Mouse (Mus musculus): ENCODE measurements around the gene Tmem104. TPM values are rescaled to one million over a fixed set of nuclear protein-coding genes. Genes with fewer than 3 reads are reported as not detected.
A peak's percentile ranks its signal among the peaks of the same experiment; 100 is the strongest.

Tmem104 gene
- polyA plus RNA-seq, 1 experiment from 2014 or later = 10.7 TPM

DNA sequence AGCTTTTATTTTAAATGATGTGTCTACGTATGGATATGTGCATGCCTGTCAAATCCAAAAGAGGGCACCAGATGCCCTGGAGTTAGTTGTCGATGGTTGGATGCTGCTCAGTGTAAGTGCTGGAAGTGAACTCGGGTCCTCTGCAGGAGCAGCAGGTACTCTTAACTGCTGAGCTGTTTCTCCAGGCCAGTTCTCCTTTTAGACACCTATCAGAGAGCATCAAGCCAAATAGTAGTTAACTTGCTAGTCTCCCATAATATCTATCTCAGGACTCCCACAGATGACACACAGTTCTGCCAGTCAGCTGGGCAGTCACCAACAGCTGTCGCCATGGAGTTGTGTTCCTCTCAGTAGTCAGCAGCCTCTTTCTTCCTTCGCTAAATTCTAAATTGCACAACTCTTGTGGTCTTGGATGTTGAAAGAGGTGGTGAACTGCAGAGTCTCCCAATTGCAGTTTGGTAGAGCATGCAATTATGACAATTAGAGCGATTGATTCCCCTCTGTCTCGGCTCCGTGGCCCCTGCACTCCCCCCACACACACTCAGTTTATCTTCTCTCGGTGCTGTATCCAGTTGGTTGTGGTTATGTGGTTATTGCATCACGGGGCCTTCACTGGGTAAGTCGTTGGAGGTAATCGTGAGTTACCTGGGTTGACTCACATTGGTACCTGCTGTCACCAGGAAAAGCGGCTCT lies 1.4 kb downstream of the Tmem104 start:
- H3K4me3 ChIP-seq (replicated peaks; ENCODE audit: low read length) = no peak overlapping the region; the same call in 1 of the 2 replicates
- H3K27ac ChIP-seq = no peak overlapping the region
- ATAC-seq (ENCODE audit: low FRiP score) = no peak
- no peaks in the 10 kb centered on the region for H3K9me3 ChIP-seq (ENCODE audit: control insufficient read depth, low read length)
- WGBS = 90% methylated on average over 13 of the region's 13 CpGs
- no peak overlapping the region for H3K4me2 ChIP-seq (replicated peaks)
- H3K36me3 ChIP-seq (replicated peaks; ENCODE audit: control insufficient read depth, insufficient read depth) = peaks cover 25% of the 10 kb centered on the region
- H3K4me1 ChIP-seq (replicated peaks; ENCODE audit: control insufficient read depth, insufficient read depth, low read length) = peaks cover 16% of the 10 kb centered on the region
- DNase-seq (ENCODE audit: low spot score) = no peak
- no peak overlapping the region for H3K9ac ChIP-seq
- H3K27me3 ChIP-seq (ENCODE audit: control insufficient read depth, insufficient read depth, low read length) = no peaks in the 10 kb centered on the region

- H3K27ac ChIP-seq = no peak overlapping the region
- no peak overlapping the region for H3K9ac ChIP-seq
- peaks cover 16% of the 10 kb centered on the region for H3K4me1 ChIP-seq (replicated peaks; ENCODE audit: control insufficient read depth, insufficient read depth, low read length)
- ATAC-seq (ENCODE audit: low FRiP score) = no peak
- H3K27me3 ChIP-seq (ENCODE audit: control insufficient read depth, insufficient read depth, low read length) = no peaks in the 10 kb centered on the region
- H3K9me3 ChIP-seq (ENCODE audit: control insufficient read depth, low read length) = no peaks in the 10 kb centered on the region
- peaks cover 25% of the 10 kb centered on the region for H3K36me3 ChIP-seq (replicated peaks; ENCODE audit: control insufficient read depth, insufficient read depth)
- no peak overlapping the region for H3K4me3 ChIP-seq (replicated peaks; ENCODE audit: low read length)
- no peak for DNase-seq (ENCODE audit: low spot score)
- 95% methylated on average over 6 of the region's 6 CpGs for WGBS
- H3K4me2 ChIP-seq (replicated peaks) = no peak overlapping the region
Observed at GRCm38 (mm10) chr11:115189304-115189703, 2.0 kb downstream of the Tmem104 start.

DNA sequence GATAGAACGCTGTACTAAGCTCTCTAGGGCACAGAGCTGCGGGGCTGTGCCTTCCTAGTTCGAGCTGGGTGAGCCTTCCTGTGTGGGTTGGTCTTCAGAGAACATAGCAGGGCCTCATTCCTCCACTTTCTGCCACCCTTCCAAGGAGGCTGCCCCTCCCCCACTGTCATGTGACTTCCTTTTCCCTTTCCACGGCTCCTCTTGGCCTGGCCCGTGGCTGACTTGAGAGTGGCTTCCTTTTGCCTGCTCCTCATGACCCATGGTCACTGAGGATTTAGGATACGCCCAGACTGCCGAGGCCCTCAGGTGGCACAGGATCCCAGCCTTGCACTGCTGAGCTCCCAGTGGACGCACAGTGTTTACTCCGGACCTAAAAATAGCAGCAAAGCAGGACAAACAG lies 4.9 kb downstream of the Tmem104 start:
- Histone ChIP-seq H3K9ac (no peak overlapping the region), H3K9me3 (ENCODE audit: control insufficient read depth, low read length) (no peaks in the 10 kb centered on the region), H3K27me3 (ENCODE audit: control insufficient read depth, insufficient read depth, low read length) (no peaks in the 10 kb centered on the region), H3K4me3 (replicated peaks; ENCODE audit: low read length) (no peak overlapping the region), H3K27ac (no peak overlapping the region), H3K36me3 (replicated peaks; ENCODE audit: control insufficient read depth, insufficient read depth) (peaks cover 33% of the 10 kb centered on the region), H3K4me2 (replicated peaks) (no peak overlapping the region), H3K4me1 (replicated peaks; ENCODE audit: control insufficient read depth, insufficient read depth, low read length) (peaks cover 7% of the 10 kb centered on the region)
- DNase-seq (ENCODE audit: low spot score) (no peak), ATAC-seq (ENCODE audit: low FRiP score) (no peak)
- 74% methylated on average over 9 of the region's 9 CpGs for WGBS

DNA sequence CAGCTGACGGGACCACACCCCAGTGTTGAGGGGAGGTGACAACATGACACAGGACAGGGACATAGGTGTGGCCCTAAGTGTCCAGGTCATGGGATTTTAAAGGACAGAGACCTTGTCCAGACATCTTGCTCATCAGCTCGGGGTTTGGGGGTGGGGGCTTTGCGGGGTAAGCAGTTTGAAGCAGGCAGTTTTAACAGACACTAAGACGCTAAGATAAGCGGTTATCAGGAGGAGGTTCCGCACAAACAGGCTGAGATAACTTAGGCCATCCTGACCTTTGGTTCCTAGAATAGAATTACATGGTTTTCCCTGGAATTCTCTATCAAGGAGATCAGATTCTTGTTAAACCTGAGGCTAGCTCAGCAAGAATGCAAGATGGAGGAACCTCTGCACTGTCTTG lies 7.4 kb downstream of the Tmem104 start:
- Histone ChIP-seq H3K9ac (no peak overlapping the region), H3K4me3 (replicated peaks; ENCODE audit: low read length) (no peak overlapping the region), H3K4me2 (replicated peaks) (no peak overlapping the region), H3K4me1 (replicated peaks; ENCODE audit: control insufficient read depth, insufficient read depth, low read length) (no peaks in the 10 kb centered on the region), H3K36me3 (replicated peaks; ENCODE audit: control insufficient read depth, insufficient read depth) (peaks cover 39% of the 10 kb centered on the region), H3K27ac (no peak overlapping the region), H3K27me3 (ENCODE audit: control insufficient read depth, insufficient read depth, low read length) (no peaks in the 10 kb centered on the region), H3K9me3 (ENCODE audit: control insufficient read depth, low read length) (no peaks in the 10 kb centered on the region)
- DNase-seq (ENCODE audit: low spot score) (no peak), ATAC-seq (ENCODE audit: low FRiP score) (no peak)
- WGBS = 92% methylated on average over 6 of the region's 6 CpGs

- 94% methylated on average over 5 of the region's 5 CpGs for WGBS
Observed at GRCm38 (mm10) chr11:115195933-115196332, 8.6 kb downstream of the Tmem104 start.

DNA sequence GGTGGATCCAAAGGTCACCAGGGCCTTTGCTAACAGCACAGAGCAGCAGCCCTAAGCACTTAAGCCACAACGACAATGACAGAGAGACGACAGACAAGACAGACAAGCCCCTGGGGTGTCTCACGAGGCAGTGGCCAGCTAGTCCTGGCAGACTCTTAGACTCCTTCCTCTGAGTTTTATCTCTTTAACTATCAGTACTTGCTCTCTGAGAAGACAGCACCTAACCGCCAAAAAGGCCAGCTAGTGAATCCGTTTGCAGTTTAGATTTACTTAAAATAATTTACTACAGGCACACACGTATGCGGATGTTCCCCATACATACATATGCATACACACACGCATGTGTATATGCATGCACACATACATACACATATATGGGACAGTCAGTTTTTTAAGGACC lies 10.3 kb downstream of the Tmem104 start:
- Histone ChIP-seq H3K4me2 (replicated peaks) (no peak overlapping the region), H3K36me3 (replicated peaks; ENCODE audit: control insufficient read depth, insufficient read depth) (peaks cover 35% of the 10 kb centered on the region), H3K9ac (no peak overlapping the region), H3K4me3 (replicated peaks; ENCODE audit: low read length) (no peak overlapping the region), H3K27me3 (ENCODE audit: control insufficient read depth, insufficient read depth, low read length) (no peaks in the 10 kb centered on the region), H3K4me1 (replicated peaks; ENCODE audit: control insufficient read depth, insufficient read depth, low read length) (no peaks in the 10 kb centered on the region), H3K27ac (no peak overlapping the region), H3K9me3 (ENCODE audit: control insufficient read depth, low read length) (no peaks in the 10 kb centered on the region)
- 80% methylated on average over 8 of the region's 8 CpGs for WGBS
- ATAC-seq (ENCODE audit: low FRiP score) (no peak), DNase-seq (ENCODE audit: low spot score) (no peak)

More at GRCm38 (mm10) chr11:115195933-115196332, 8.6 kb downstream of the Tmem104 start:
- DNase-seq (ENCODE audit: low spot score) (no peak), ATAC-seq (ENCODE audit: low FRiP score) (no peak)
- Histone ChIP-seq H3K27me3 (ENCODE audit: control insufficient read depth, insufficient read depth, low read length) (no peaks in the 10 kb centered on the region), H3K4me1 (replicated peaks; ENCODE audit: control insufficient read depth, insufficient read depth, low read length) (no peaks in the 10 kb centered on the region), H3K4me2 (replicated peaks) (no peak overlapping the region), H3K36me3 (replicated peaks; ENCODE audit: control insufficient read depth, insufficient read depth) (peaks cover 39% of the 10 kb centered on the region), H3K4me3 (replicated peaks; ENCODE audit: low read length) (no peak overlapping the region), H3K9ac (no peak overlapping the region), H3K27ac (no peak overlapping the region), H3K9me3 (ENCODE audit: control insufficient read depth, low read length) (no peaks in the 10 kb centered on the region)

GRCm38 (mm10) chr11:115198932-115199384 lies 11.7 kb downstream of the Tmem104 start:
- ATAC-seq (ENCODE audit: low FRiP score) = no peak
- Histone ChIP-seq H3K27me3 (ENCODE audit: control insufficient read depth, insufficient read depth, low read length) (no peaks in the 10 kb centered on the region), H3K36me3 (replicated peaks; ENCODE audit: control insufficient read depth, insufficient read depth) (peaks cover 45% of the 10 kb centered on the region)

GRCm38 (mm10) chr11:115200520-115200919 lies 13.2 kb downstream of the Tmem104 start:
- H3K27ac ChIP-seq = no peak overlapping the region
- H3K9me3 ChIP-seq (ENCODE audit: control insufficient read depth, low read length) = no peaks in the 10 kb centered on the region
- H3K4me2 ChIP-seq (replicated peaks) = no peak overlapping the region
- WGBS = 92% methylated on average over 4 of the region's 4 CpGs
- no peaks in the 10 kb centered on the region for H3K4me1 ChIP-seq (replicated peaks; ENCODE audit: control insufficient read depth, insufficient read depth, low read length)
- no peak overlapping the region for H3K9ac ChIP-seq
- H3K27me3 ChIP-seq (ENCODE audit: control insufficient read depth, insufficient read depth, low read length) = no peaks in the 10 kb centered on the region
- ATAC-seq (ENCODE audit: low FRiP score) = no peak
- DNase-seq (ENCODE audit: low spot score) = no peak
- no peak overlapping the region for H3K4me3 ChIP-seq (replicated peaks; ENCODE audit: low read length)
- peaks cover 51% of the 10 kb centered on the region for H3K36me3 ChIP-seq (replicated peaks; ENCODE audit: control insufficient read depth, insufficient read depth)

More at GRCm38 (mm10) chr11:115198932-115199384, 11.7 kb downstream of the Tmem104 start:
- Histone ChIP-seq H3K4me2 (replicated peaks) (no peak overlapping the region), H3K4me1 (replicated peaks; ENCODE audit: control insufficient read depth, insufficient read depth, low read length) (no peaks in the 10 kb centered on the region), H3K9ac (no peak overlapping the region), H3K9me3 (ENCODE audit: control insufficient read depth, low read length) (no peaks in the 10 kb centered on the region), H3K27ac (no peak overlapping the region), H3K4me3 (replicated peaks; ENCODE audit: low read length) (no peak overlapping the region)
- WGBS = 40% methylated on average over 12 of the region's 12 CpGs
- no peak for DNase-seq (ENCODE audit: low spot score)

- Histone ChIP-seq H3K9me3 (ENCODE audit: control insufficient read depth, low read length) (no peaks in the 10 kb centered on the region), H3K4me3 (replicated peaks; ENCODE audit: low read length) (no peak overlapping the region), H3K36me3 (replicated peaks; ENCODE audit: control insufficient read depth, insufficient read depth) (peaks cover 59% of the 10 kb centered on the region), H3K27me3 (ENCODE audit: control insufficient read depth, insufficient read depth, low read length) (no peaks in the 10 kb centered on the region), H3K4me2 (replicated peaks) (no peak overlapping the region), H3K27ac (no peak overlapping the region), H3K9ac (no peak overlapping the region), H3K4me1 (replicated peaks; ENCODE audit: control insufficient read depth, insufficient read depth, low read length) (0 out of 2 replicates have a peak, but pooled peaks cover 5% of the 10 kb centered on the region)
- peak; percentile 88 for DNase-seq (ENCODE audit: low spot score)
- WGBS = 14% methylated on average over 12 of the region's 12 CpGs
- peak; percentile 71; the same call in 1 of the 2 replicates for ATAC-seq (ENCODE audit: low FRiP score)
Observed at GRCm38 (mm10) chr11:115202316-115202715, 15.0 kb downstream of the Tmem104 start.

All from hindbrain, embryonic 14.5 days (tissue).